Mouse (Mus musculus) megakaryocyte, embryonic 14.5 days (primary cell): ENCODE data around the gene Cytip.

Source experiments
- FLI1 ChIP-seq: IDR thresholded peaks from 2 replicates; pipeline ENCODE4 v1.6.1; 2012; ENCODE audit warnings: low read length, inconsistent platforms, mixed read lengths
- GATA1 ChIP-seq: IDR thresholded peaks from 3 replicates; pipeline ENCODE4 v1.6.1; 2012; ENCODE audit warnings: mixed read lengths, low read length, inconsistent platforms, borderline replicate concordance

GRCm38 (mm10) chr2:58187310-58188051 is 7.9 kb downstream of the Cytip start:
- TF ChIP-seq GATA1 (no peak), FLI1 (no peak)
